Mouse (Mus musculus): ENCODE results near the gene Epn2. TPM values are rescaled to one million over a fixed set of nuclear protein-coding genes. Genes with fewer than 3 reads are reported as not detected.

Gene Epn2
- polyA plus RNA-seq, 1 experiment: 69.1 TPM

GRCm38 (mm10) chr11:61503933-61504332, 75.6 kb downstream of the Epn2 start:
- TF ChIP-seq POLR2A (IDR thresholded peaks at IDR 0.05; ENCODE audit: borderline replicate concordance, extremely low read depth, insufficient read depth, insufficient read length, poor library complexity, severe bottlenecking): no peak
- TF ChIP-seq CTCF (IDR thresholded peaks at IDR 0.05; ENCODE audit: borderline replicate concordance, extremely low read depth, insufficient read depth, insufficient read length): no peak
- DNase-seq (ENCODE audit: low read depth): peak; percentile 32

- no peak for DNase-seq (ENCODE audit: low read depth)
- TF ChIP-seq POLR2A (IDR thresholded peaks at IDR 0.05; ENCODE audit: borderline replicate concordance, extremely low read depth, insufficient read depth, insufficient read length, poor library complexity, severe bottlenecking) (no peak), CTCF (IDR thresholded peaks at IDR 0.05; ENCODE audit: borderline replicate concordance, extremely low read depth, insufficient read depth, insufficient read length) (no peak)
These were observed 80.6 kb downstream of the Epn2 start for GRCm38 (mm10) chr11:61498736-61499504.

DNA sequence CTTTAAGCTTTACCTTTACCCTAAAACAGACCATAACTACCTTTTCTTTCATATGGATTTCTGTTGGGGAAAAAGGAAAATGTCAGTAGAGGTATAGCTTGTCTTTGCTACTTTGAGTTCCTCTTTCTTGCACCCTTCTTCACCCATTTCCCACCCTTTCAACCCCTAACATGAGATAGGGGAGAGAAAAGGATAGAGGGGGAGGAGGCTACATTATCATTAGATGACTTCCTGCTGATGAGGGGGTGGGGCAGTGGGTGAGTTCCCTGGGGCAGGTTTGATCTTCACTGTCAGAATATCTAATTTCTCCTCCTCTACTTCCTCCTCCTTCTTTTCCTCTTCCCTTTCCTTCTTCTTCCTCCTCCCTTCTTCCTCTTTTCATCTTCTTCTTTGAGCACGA, 82.0 kb downstream of the Epn2 start:
- DNase-seq (ENCODE audit: low read depth): no peak
- no peak for TF ChIP-seq CTCF (IDR thresholded peaks at IDR 0.05; ENCODE audit: borderline replicate concordance, extremely low read depth, insufficient read depth, insufficient read length)
- TF ChIP-seq POLR2A (IDR thresholded peaks at IDR 0.05; ENCODE audit: borderline replicate concordance, extremely low read depth, insufficient read depth, insufficient read length, poor library complexity, severe bottlenecking): no peak

DNA sequence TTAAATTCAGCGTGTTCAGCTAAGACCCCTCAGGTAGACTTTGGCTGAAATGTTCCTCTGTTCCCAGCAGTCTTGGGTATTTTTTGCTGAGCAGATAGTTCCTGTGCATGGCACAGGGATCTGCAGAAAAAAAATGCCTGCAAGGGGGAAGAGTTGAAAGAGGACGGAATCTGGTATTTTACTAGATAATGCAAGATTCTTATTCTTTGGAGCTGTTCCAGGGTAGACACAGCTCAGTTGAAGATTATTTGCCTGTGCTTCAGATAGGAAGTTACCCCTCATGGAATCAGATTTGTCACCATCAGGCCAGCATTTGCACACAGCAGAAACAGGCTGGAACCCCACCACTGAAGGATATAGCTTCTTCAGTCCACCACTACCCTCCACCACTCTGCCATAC, 84.0 kb downstream of the Epn2 start:
- TF ChIP-seq CTCF (IDR thresholded peaks at IDR 0.05; ENCODE audit: borderline replicate concordance, extremely low read depth, insufficient read depth, insufficient read length): no peak
- no peak for TF ChIP-seq POLR2A (IDR thresholded peaks at IDR 0.05; ENCODE audit: borderline replicate concordance, extremely low read depth, insufficient read depth, insufficient read length, poor library complexity, severe bottlenecking)
- no peak for DNase-seq (ENCODE audit: low read depth)

- TF ChIP-seq CTCF (IDR thresholded peaks at IDR 0.05; ENCODE audit: borderline replicate concordance, extremely low read depth, insufficient read depth, insufficient read length) (no peak), POLR2A (IDR thresholded peaks at IDR 0.05; ENCODE audit: borderline replicate concordance, extremely low read depth, insufficient read depth, insufficient read length, poor library complexity, severe bottlenecking) (no peak; the same call in 1 of the 2 replicates)
- peak; percentile 100 for DNase-seq (ENCODE audit: low read depth)
These were observed 85.1 kb downstream of the Epn2 start, which contains the start of gene Mapk7 for GRCm38 (mm10) chr11:61494129-61494997. Mapk7 (minus strand) TSS chr11:61494406.

DNA sequence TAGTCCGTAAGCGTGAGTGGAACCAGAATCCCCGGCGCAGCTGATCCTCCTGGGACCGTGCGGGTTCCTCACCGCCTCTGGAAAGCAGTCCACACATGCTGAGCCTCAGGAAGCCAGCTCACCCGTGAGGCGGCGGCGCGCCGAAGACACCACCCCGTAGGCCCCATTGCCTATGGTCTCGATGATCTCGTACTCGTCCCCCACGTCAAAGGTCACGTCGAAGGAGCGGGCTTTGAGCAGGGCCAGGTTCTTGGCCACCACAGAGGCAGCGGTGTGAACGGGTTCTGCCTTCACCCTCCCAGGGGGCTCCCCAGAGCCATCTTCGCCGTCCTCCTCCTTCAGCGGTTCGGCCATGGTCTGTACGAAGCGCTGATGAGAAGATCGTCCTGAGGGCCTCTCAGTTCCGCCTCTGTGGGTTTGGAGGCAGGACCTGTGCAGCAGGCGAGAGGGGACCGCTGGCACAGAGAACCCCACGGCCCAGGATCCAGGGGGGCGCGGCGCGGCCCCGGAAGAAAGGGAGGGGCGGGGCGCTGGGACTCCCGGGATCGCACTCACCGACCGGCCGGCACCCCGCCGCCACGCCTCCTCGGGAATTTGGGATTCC, 85.9 kb downstream of the Epn2 start:
- no peak for DNase-seq (ENCODE audit: low read depth)
- TF ChIP-seq POLR2A (IDR thresholded peaks at IDR 0.05; ENCODE audit: borderline replicate concordance, extremely low read depth, insufficient read depth, insufficient read length, poor library complexity, severe bottlenecking) (no peak), CTCF (IDR thresholded peaks at IDR 0.05; ENCODE audit: borderline replicate concordance, extremely low read depth, insufficient read depth, insufficient read length) (no peak)

GRCm38 (mm10) chr11:61492749-61493401, 86.6 kb downstream of the Epn2 start:
- TF ChIP-seq CTCF (IDR thresholded peaks at IDR 0.05; ENCODE audit: borderline replicate concordance, extremely low read depth, insufficient read depth, insufficient read length) (no peak), POLR2A (IDR thresholded peaks at IDR 0.05; ENCODE audit: borderline replicate concordance, extremely low read depth, insufficient read depth, insufficient read length, poor library complexity, severe bottlenecking) (no peak)
- DNase-seq (ENCODE audit: low read depth): no peak

GRCm38 (mm10) chr11:61490944-61491520, 88.5 kb downstream of the Epn2 start:
- TF ChIP-seq CTCF (IDR thresholded peaks at IDR 0.05; ENCODE audit: borderline replicate concordance, extremely low read depth, insufficient read depth, insufficient read length) (no peak), POLR2A (IDR thresholded peaks at IDR 0.05; ENCODE audit: borderline replicate concordance, extremely low read depth, insufficient read depth, insufficient read length, poor library complexity, severe bottlenecking) (no peak)
- no peak for DNase-seq (ENCODE audit: low read depth)

GRCm38 (mm10) chr11:61489874-61490273, 89.6 kb downstream of the Epn2 start:
- DNase-seq (ENCODE audit: low read depth): no peak

GRCm38 (mm10) chr11:61489085-61489484, 90.4 kb downstream of the Epn2 start:
- TF ChIP-seq POLR2A (IDR thresholded peaks at IDR 0.05; ENCODE audit: borderline replicate concordance, extremely low read depth, insufficient read depth, insufficient read length, poor library complexity, severe bottlenecking): no peak
- no peak for TF ChIP-seq CTCF (IDR thresholded peaks at IDR 0.05; ENCODE audit: borderline replicate concordance, extremely low read depth, insufficient read depth, insufficient read length)

More at GRCm38 (mm10) chr11:61489874-61490273, 89.6 kb downstream of the Epn2 start:
- no peak for TF ChIP-seq CTCF (IDR thresholded peaks at IDR 0.05; ENCODE audit: borderline replicate concordance, extremely low read depth, insufficient read depth, insufficient read length)
- no peak for TF ChIP-seq POLR2A (IDR thresholded peaks at IDR 0.05; ENCODE audit: borderline replicate concordance, extremely low read depth, insufficient read depth, insufficient read length, poor library complexity, severe bottlenecking)

More at GRCm38 (mm10) chr11:61489085-61489484, 90.4 kb downstream of the Epn2 start:
- DNase-seq (ENCODE audit: low read depth): no peak

All from brain, embryonic 14.5 days (tissue).